Mouse (Mus musculus): ENCODE data around the gene Galnt2. TPM values are rescaled to one million over a fixed set of nuclear protein-coding genes. Genes with fewer than 3 reads are reported as not detected.

Galnt2 gene
- total RNA-seq, 2 experiments from 2014 or later, result 66.7 to 67.9 TPM

DNA sequence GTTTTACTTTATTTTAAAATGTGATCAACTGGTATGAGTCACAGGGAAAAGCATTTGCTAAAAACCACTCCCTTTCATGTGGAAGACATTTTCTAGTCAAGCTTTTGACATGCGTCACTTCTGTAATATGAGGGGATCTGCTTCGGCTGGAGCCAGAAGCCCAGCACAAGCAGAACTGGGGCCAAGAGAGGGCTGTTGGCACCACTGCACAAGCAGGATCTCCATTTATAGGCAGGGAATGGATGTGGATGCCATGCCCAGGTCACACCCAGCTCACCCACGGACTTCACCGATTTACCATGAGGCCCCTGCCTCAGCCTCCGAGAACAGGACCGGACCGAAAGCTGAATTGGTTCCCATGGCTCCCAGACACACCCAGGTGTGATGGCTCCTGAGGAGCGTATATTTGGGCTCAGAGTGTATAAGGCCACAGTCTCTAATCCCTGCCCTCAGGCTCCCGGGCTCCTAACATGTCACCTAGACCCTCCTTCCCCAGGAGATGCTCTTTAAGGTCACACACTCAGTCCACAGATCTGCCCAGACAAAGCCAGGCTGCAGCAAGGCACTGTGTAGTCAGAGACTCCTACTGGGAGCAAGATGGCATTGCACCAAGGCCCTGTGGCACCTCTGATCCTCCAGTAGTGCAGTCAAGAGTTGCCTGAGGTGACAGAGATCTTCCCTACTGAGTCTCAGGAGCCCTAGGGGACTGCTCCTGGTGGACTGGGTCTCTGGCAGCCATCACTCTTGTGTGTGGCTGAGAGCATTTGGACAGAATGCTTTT, 59.9 kb downstream of the Galnt2 start:
- DNase-seq (ENCODE audit: low spot score in 2 of 2), result no peak

DNA sequence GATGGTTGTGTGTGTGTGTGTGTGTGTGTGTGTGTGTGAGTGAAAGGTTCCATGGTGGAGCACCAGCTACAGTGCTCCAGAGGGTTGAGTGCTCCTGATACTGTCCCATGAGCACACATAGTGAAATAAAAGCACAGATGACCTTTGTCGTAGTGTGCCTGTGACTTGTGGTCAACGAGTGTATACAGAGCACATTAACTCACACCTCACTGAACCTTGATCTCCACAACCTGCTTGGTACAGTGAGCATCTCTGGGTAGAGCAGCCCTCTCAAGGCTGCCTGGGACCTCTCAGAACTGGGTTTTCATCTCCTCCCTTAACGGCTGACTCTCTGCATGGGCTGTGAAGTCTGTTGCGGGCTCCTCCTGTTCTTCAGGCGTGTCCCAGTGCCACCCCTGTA, 60.5 kb downstream of the Galnt2 start:
- no peak for DNase-seq (ENCODE audit: low spot score in 2 of 2)

DNA sequence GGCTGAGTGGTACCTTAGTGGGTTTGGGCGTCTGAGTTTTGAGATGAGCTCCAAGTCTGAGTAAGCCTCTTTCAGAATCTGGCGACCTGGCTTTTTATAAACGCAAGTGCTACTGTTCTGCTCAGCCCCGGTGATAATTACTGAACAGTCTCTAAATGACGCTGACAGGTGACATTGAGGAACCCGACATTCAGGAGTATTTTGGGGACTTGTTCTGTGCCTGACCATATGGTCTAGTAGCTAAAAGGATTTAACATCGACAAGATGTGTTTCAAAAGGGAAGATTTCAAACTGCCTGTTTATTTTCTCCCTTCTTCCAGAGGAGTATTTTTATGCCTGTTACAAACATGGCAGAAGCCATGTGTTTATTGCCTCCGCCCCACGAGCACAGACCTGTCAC, 61.8 kb downstream of the Galnt2 start:
- no peak for DNase-seq (ENCODE audit: low spot score in 2 of 2)

DNA sequence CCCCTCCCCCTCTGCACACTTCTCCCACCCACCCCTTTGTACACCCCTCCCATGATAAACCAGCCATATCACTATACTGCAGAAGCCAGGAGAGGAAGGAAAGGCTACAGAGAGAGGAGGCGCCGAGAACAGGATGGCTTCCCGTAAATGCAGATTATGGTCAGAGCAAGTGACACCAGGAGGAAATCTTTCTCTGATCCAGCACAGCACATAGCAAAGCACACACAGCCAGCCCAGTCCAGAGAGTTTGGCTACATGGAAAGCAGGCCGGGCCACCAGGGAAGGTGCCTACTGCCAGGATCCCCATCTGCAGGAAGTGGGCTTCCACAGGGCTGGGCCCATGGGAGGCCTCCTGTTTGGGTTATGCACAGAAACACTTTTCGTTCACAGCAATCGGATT, 63.2 kb downstream of the Galnt2 start:
- DNase-seq (ENCODE audit: low spot score in 2 of 2), result no peak

DNA sequence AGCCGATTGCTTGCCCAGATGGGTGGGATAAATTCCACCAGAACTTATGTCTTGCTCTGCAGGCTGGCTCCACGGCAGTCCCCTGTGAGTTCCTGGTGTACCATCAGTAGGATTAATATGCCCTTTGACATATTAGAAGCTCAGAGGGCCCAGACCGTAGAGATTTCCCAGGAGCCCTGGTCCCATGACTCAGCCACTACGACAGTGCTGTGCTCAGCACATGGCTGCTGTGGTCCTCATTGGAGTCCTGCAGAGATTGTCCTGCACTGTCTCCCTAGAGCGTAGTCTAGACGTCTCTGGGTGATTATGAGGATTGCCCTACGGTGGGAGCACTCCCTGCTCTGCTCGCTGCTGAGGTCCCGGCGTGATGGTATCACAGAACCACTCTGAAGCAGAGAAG, 63.7 kb downstream of the Galnt2 start:
- no peak for DNase-seq (ENCODE audit: low spot score in 2 of 2)

DNA sequence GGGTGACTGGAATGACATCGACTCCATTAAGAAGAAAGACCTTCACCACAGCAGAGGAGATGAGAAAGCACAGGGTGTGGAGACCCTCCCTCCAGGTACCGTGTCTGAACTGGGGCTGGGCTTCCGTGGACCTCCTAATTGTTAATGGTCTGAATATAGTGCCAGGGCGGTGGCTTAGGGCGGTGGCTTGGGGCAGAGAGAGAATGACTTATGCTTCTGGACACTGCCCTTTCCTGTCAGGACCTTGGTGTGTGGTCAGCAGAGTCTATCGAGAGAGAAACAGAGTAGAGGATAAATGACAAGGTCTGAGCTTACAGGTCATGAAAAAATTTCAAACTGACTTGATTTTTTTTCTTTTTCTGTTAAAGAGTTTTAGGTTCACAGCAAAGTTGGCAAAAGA, 64.2 kb downstream of the Galnt2 start:
- no peak for DNase-seq (ENCODE audit: low spot score in 2 of 2)

DNA sequence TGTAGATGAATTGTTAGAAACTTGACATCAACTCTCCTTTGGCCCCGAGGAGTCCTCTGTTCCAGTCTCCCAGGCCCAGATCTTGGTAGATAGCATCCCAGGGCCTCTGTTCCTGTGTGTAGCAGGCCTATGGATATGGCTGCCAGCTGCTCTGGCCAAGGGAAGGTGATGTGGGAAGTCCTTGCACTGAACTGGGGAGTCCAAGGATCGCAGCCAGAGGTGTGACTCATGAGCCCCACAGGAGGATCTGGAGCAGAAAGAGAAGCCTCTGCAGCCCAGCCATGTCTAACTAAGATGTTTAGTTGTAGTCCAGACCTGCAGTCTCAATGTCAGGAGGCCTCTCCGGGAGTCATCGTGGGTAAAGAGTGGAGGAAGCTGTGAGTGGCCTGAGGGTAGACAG, 70.3 kb downstream of the Galnt2 start:
- DNase-seq (ENCODE audit: low spot score in 2 of 2), result no peak

DNA sequence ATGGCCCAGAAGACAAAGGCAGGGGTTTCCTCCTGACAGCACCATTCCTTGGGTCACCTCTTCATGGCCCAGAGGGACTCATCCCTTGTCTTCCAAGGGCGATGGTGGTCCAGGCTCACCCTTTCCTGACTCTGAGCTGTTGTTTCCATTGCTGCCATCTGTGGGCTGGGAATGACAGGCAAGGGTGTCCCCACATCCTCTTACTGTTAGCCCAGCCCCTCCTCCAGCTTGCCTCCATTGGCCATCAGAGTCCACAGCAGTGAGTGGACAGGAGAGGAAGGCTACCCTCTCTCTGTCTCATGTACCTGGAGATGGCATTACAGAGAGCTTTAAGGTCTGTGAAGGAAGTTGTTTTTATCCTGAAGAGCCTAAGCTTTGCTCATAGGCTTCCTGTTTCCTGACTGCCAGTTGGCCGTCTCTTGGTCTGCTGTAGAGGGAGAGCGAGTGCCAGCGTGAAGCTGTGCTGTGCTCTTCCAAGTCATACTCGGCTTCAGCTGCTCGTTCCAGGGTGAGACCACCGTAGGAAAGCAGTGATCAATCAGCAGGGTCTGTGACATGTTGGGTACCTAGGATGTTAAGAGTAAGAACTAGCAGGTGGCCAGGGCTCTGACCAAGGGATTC, 70.9 kb downstream of the Galnt2 start:
- DNase-seq (ENCODE audit: low spot score in 2 of 2), result no peak

DNA sequence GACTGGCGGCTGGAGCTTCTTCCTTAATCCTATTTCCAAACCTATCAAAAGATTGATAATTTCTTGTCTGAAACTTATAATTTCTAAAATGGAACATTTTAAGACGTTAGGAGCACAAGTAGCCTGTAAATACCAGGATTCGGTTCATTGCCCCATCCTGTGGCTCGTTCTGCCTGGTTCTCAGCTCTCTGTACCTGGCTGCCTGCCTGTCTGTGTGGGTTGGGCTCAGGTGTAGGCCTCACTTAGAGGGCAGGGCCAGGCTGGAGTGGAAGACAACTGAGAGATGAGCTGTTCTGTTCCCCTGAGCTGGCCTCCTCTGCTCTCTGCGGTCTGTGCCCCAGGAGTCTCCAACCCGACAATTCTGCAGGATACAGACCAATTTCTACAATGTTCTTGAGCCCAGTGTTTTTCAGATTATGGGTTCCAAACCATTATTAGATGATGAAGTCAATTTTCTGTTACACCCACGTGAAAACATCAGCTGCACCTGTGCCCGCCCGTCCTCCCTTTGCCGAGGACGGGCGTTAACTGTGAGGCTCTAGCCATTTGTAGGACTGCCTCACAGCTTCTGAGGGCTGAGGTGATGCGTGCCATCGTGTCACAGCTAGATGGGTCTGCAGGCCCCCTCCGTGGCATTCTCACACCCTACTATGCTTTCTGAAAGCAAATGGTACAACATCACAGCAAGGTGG, 72.2 kb downstream of the Galnt2 start:
- DNase-seq (ENCODE audit: low spot score in 2 of 2), result no peak

DNA sequence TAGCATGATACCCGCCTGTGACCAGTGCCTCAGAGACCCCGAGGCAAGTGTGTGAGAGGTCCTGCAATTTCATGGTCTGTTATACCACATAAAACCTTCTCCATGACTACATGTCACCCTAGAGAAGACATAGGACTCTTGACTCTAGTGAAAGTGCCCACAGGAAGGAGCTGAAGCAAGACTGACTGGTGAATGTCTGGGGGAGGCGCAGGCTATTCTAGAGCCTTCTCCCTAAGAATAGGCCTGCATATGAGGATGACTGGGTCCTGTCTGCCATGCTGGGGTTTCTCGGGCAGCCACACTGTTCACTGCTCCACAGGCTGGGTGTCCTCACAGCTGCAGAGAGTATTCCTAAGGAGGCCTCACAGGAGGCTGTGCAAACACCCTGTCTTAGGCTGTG, 73.0 kb downstream of the Galnt2 start:
- DNase-seq (ENCODE audit: low spot score in 2 of 2), result no peak

DNA sequence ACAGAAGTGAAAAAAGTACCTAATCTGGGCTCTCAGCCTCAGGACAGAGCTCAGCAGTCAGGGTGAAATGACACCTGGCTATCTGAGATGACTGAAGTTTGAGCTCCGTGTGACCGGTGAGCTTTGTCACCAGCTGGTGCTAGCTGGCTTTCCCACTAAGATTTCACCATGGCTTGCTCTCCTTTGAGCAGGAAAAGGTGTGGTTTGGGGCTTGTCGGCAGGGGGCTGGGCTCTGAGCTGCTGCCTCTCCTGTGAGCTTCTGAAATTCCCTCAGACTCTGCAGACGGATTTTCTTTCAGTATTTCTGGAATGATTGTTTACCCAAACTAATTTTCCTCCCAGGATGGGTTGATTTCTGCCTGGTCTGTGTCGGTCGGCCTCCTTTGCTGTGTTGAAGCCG, 75.4 kb downstream of the Galnt2 start:
- no peak for DNase-seq (ENCODE audit: low spot score in 2 of 2)

DNA sequence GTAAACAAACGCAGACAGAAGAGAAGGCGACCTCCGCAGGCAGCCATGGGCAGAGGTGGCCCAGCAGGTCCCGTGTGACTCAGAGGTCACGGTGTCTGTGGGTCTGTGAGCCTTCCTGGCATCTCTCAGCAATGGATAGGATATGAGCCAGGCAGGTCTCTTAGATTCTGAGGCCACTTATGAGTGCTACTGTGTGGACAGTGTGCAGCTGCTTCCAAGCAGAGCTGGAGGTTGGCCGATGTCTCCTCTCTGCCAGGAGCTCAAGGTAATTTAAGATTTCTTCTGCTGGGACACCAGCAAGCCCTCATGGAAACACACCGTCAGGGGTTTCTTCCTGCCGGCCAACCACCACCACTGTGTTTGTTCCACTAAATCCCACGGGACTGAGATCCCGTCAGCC, 76.5 kb downstream of the Galnt2 start:
- DNase-seq (ENCODE audit: low spot score in 2 of 2), result no peak

DNA sequence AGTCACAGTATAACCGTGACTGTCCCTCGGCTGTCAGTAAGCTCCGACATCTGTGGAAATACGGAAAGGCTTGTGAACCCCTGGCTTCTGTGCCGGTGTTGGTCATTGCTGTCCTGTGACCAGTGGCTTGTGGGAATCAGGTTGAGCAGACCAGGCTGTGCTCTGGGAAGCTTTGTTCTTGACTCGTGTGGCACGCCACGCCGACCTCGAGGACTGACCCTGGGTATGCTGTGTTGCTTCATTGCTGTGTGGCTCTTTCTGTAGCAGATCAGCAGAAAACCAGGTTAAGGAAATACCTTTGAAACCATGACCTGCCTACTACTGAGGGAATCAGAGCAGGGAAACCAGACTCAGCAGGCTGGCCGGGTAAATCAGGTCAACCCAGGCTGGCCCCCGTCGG, 79.3 kb downstream of the Galnt2 start:
- no peak for DNase-seq (ENCODE audit: low spot score in 2 of 2)

DNA sequence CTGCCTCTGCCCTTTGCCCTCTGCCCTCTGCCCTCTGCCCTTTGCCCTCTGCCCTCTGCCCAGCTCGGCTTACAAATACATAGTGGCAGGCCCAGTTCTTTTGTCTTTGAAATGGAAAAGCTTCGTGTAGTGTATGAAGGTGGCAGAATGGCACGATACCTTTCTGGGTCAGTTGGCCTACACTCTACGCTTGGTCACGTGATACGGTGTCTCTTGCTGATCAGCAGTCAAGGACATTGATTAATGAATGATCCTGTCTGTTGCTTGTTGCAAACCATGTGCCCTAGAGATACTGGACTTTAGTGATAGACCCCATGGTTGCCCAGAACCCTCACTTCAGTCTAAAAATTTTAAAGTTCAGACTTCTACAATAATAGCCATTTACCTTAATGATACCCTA, 79.9 kb downstream of the Galnt2 start:
- no peak for DNase-seq (ENCODE audit: low spot score in 2 of 2)

DNA sequence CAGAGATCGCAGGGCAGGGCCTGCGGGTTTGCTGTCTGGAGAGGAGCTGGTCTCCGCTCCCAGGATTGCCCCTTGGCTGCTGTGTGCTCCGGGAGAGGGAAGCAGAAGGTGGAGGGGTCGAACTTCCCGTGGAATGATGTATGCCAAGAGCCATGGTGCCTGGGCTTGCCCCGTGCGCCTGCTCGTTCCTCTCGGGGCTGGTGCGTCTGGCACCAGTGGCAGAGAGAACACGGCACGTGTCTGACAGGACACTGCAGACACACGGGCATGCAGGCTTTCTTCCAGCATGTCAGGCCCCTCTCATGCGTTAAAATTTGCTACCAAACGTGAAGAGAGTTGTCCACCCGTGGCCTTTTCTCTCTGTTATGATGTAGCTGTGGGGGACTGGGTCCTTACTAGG, 80.5 kb downstream of the Galnt2 start:
- no peak for DNase-seq (ENCODE audit: low spot score in 2 of 2)

DNA sequence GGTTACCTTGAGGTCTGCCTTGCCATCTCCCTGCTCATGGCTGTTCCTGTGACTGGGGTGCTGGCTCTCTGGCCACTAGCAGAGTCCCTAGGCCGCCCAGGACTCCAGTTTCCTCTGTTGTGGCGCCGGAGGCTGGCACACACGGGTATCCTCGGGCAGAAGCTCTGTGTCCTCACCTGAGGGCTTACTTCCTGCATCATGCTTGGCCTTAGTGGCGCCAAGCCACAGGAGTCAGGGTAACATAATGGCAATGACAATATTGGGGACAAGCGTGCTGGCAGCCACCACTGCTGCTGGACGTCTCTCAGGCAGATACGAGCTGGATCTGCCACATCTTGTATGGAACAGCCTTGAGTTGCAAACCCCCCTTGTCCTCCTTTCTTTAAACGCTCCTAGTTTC, 81.0 kb downstream of the Galnt2 start:
- no peak for DNase-seq (ENCODE audit: low spot score in 2 of 2)

DNA sequence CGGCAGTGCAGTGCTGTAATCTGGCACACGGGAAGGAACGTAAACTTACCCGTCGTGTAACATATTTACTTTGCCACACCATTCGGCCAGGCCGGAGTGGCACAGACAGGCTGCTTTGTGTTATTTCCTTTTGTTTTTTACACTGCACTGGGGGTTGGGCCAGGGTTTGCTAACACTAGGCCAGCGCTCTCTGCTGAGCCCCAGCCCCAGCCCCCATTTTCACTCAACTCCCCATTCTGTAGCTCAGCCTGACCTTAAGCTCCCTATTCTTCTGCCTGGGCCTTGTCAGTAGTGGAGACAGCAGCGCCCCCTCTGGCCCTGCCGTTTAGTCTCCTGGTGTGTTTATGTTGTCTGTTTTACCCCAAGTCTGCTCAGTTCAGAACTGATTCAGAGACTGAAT, 83.6 kb downstream of the Galnt2 start:
- DNase-seq (ENCODE audit: low spot score in 2 of 2), result peak in 1 of 2 experiments; percentile 53

DNA sequence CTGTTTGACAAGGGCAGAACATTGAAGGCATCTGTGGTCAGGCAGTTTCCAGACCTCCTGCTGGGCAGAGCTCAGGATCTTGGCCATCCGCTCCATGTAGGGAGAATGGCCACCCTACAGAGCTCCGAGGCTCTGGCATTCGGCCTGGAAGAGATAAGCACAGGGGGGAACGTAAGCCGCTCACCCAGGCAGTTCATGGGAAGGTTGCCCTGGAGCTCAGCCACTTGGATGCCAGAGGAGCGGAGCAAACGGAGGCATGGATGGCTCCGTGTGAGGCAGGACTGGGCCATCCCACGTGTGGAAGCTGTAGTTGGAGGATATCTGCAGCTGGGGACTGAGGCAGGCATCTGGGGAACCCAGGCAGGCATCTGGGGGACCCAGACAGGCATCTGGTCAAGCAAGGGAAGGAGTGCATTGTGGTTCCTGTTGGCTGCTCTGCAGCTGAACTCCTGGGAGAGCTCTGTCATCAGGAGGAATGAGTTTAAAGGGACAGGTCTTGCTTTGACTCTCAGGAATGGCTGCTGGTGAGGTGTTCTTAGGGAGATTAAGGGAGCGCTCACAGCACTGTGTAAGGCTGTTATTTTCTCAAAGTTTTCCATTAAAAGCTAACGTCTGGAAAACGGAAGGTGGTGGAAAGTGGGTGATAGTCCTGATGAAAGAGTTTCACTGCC, 85.4 kb downstream of the Galnt2 start:
- peak in 1 of 2 experiments; percentile 56 for DNase-seq (ENCODE audit: low spot score in 2 of 2)

DNA sequence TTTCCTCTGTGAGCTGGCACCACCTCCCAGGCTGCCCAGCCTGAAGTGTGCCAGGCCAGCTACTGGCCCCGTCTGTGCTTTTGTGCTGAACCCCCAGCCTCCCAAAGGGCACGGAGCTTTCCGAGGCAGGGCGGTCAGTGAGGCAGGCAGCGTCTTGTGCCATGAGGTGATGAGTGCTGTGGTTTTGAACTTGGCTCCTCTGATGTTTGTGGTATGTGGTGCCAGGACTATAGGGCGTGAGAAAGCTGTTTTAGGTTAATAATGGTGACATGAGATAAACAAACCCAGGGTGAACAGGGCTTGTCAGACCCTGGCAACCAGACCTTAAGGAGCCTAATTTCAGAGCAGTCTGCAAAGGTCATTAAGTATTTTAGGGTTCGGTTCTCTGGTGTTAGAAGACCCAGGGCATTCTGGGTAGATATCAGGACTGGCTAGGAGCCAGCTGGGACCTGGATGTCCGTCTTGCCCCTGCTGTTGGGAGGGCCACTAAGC, 86.0 kb downstream of the Galnt2 start:
- no peak for DNase-seq (ENCODE audit: low spot score in 2 of 2)

DNA sequence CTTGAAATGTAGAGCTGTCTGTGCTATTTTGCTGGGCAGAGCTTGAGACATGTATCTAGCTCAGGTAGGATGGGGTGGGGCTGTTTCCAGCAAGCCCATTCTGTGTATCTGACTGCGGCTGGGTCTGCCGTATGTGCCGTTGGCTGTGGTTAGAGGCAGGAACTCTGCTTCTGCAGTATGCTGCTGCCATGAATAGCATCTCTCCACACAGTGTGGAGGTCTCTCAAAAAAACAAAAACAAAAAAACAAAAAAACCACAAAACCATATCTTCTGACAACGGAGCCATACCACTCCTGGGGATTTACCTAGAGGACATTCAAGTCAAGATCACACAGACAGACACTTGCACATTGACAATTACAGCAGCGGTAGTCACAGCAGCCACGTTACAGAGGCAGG, 86.6 kb downstream of the Galnt2 start:
- DNase-seq (ENCODE audit: low spot score in 2 of 2), result no peak

DNA sequence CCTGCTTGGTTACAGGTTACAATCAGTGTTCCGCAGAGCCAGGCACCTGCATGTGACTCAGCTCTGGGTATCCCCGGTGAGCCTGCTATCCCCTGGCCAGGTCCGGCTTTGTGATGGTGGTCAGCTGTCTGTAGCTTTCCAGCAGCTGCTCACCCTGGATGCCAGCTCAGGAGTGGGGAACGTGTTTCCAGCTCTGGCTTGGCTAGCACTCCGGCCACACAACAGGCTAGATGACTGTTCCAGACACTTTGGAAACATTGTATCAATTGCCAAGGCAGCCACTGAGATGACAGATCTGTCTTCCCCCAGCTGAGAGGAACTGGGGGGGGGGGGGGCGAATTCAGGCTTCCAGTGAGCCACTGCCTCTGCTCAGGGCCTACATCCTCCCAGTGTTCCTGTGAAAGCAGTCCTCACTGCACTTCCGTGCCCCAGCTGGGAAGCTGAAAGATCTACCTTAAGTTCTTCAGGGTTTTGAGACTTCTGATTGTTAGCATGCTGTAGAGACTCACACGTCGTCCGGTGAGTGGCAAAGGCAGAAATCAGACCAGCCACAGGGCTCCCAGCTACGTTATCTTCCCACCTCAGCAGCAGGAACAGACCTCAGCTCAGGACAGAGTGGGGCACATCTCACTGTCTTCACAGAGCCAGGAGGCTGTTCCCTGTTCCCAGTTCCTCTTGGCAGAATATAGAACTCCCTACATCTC, 87.6 kb downstream of the Galnt2 start:
- DNase-seq (ENCODE audit: low spot score in 2 of 2), result peak in 1 of 2 experiments; percentile 47
